Mouse (Mus musculus) hindbrain, postnatal 0 days (tissue): ENCODE measurements at regions not wholly inside any gene's neighbourhood (a gene's known extent, or its start where the extent isn't known, plus 50 kb on each side); places are given as distances from the start of the nearest gene placed in this dataset.

Experiments used
- ATAC-seq: fragments of 200-750 bp; cut with Nextera tagmentation; 2 replicates; pipeline ENCODE4 v1.8.0; 2017; ENCODE audit warnings: mild to moderate bottlenecking, moderate TSS enrichment, moderate library complexity
- DNase-seq: peaks from one replicate; pipeline ENCODE4 v3.0.0-alpha.2; 2015; ENCODE audit warnings: low spot score
- H3K27ac ChIP-seq: fragments of 300-500 bp; sonication (generic); 2 replicates; pipeline ENCODE4 v1.5.1; 2014; ENCODE audit warnings: mild to moderate bottlenecking
- H3K27me3 ChIP-seq: fragments of 300-500 bp; sonication (generic); 2 replicates; pipeline ENCODE4 v1.6.1; 2014; ENCODE audit warnings: low read length, mixed read lengths; ENCODE audit not compliant: insufficient read depth
- H3K36me3 ChIP-seq: fragments of 300-500 bp; sonication (generic); 2 replicates; pipeline ENCODE4 v1.6.1; 2014; ENCODE audit warnings: low read length, mixed read lengths; ENCODE audit not compliant: insufficient read depth
- H3K4me1 ChIP-seq: fragments of 300-500 bp; sonication (generic); 2 replicates; pipeline ENCODE4 v1.6.1; 2014; ENCODE audit warnings: antibody characterized with exemption, low read length, mixed read lengths; ENCODE audit not compliant: insufficient read depth
- H3K4me2 ChIP-seq: fragments of 300-500 bp; sonication (generic); 2 replicates; pipeline ENCODE4 v1.6.1; 2014; ENCODE audit warnings: low read depth, mild to moderate bottlenecking, low read length, moderate library complexity, mixed read lengths
- H3K4me3 ChIP-seq: fragments of 300-500 bp; sonication (generic); 2 replicates; pipeline ENCODE4 v1.5.1; 2014; ENCODE audit warnings: low read length
- H3K9ac ChIP-seq: fragments of 300-500 bp; sonication (generic); replicated peaks from 2 replicates; pipeline ENCODE4 v1.6.1; 2014; ENCODE audit warnings: mild to moderate bottlenecking, low read length, moderate library complexity, mixed read lengths
- H3K9me3 ChIP-seq: fragments of 300-500 bp; sonication (generic); 2 replicates; pipeline ENCODE4 v1.6.1; 2016; ENCODE audit warnings: low read length, mixed read lengths
- CTCF ChIP-seq: IDR thresholded peaks from 2 replicates; pipeline ENCODE4 v1.5.1; 2016; ENCODE audit warnings: antibody characterized with exemption, control low read depth, low read depth
- WGBS: fragments of 180-500 bp; shearing (Covaris S2); extraction: QIAGEN DNeasy Blood & Tissue Kit; methylation state at CpG from one replicate; pipeline ENCODE4 v1.1.7; 2014; 5-methylcytosine and 5-hydroxymethylcytosine counted together

- Histone ChIP-seq H3K4me2 (no peak overlapping the region), H3K4me1 (peaks cover under 1% of the 10 kb centered on the region; the same call in 1 of the 2 replicates), H3K27me3 (no peaks in the 10 kb centered on the region), H3K9me3 (no peaks in the 10 kb centered on the region), H3K4me3 (no peak overlapping the region), H3K9ac (no peak overlapping the region), H3K27ac (no peak overlapping the region), H3K36me3 (no peaks in the 10 kb centered on the region)
- 89% methylated on average over 3 of the region's 3 CpGs for WGBS
- no peak for DNase-seq
- TF ChIP-seq CTCF = no peak
- no peak for ATAC-seq
Measured at GRCm38 (mm10) chr11:19468803-19469202, 450.0 kb upstream of the Meis1 start.

GRCm38 (mm10) chr11:19470648-19471341 lies 452.0 kb upstream of the Meis1 start:
- no peak overlapping the region for H3K9ac ChIP-seq
- 88% methylated on average over 5 of the region's 5 CpGs for WGBS

GRCm38 (mm10) chr11:19475068-19475786 lies 448.9 kb upstream of the Spred2 start:
- 13% methylated on average over 18 of the region's 18 CpGs for WGBS
- DNase-seq (peak; percentile 50), ATAC-seq (peak; percentile 70)
- Histone ChIP-seq H3K9me3 (no peaks in the 10 kb centered on the region), H3K9ac (no peak overlapping the region), H3K27ac (no peak overlapping the region), H3K27me3 (no peaks in the 10 kb centered on the region), H3K4me3 (peak overlapping the region; percentile 25), H3K4me2 (peak overlapping the region; percentile 59), H3K36me3 (no peaks in the 10 kb centered on the region), H3K4me1 (no peaks in the 10 kb centered on the region)
- no peak for TF ChIP-seq CTCF

More at GRCm38 (mm10) chr11:19470648-19471341, 452.0 kb upstream of the Meis1 start:
- Histone ChIP-seq H3K4me1 (no peaks in the 10 kb centered on the region), H3K4me3 (no peak overlapping the region), H3K27ac (no peak overlapping the region), H3K36me3 (no peaks in the 10 kb centered on the region), H3K27me3 (no peaks in the 10 kb centered on the region), H3K4me2 (no peak overlapping the region), H3K9me3 (no peaks in the 10 kb centered on the region)
- no peak for DNase-seq
- TF ChIP-seq CTCF = no peak
- ATAC-seq = no peak

GRCm38 (mm10) chr11:19493089-19493756 lies 431.0 kb upstream of the Spred2 start:
- H3K27ac ChIP-seq = no peak overlapping the region
- H3K4me2 ChIP-seq = no peak overlapping the region
- no peak overlapping the region for H3K4me3 ChIP-seq
- H3K27me3 ChIP-seq = no peaks in the 10 kb centered on the region
- no peaks in the 10 kb centered on the region for H3K36me3 ChIP-seq
- DNase-seq (no peak), ATAC-seq (no peak)
- no peaks in the 10 kb centered on the region for H3K9me3 ChIP-seq
- H3K4me1 ChIP-seq = no peaks in the 10 kb centered on the region
- no peak overlapping the region for H3K9ac ChIP-seq
- 84% methylated on average over 2 of the region's 2 CpGs for WGBS
- no peak for TF ChIP-seq CTCF

GRCm38 (mm10) chr11:19521721-19522120 lies 402.5 kb upstream of the Spred2 start:
- ATAC-seq (no peak), DNase-seq (peak; percentile 53)
- Histone ChIP-seq H3K4me2 (no peak overlapping the region), H3K9me3 (no peaks in the 10 kb centered on the region), H3K36me3 (no peaks in the 10 kb centered on the region), H3K27me3 (no peaks in the 10 kb centered on the region), H3K4me3 (no peak overlapping the region), H3K27ac (no peak overlapping the region), H3K4me1 (no peaks in the 10 kb centered on the region; the same call in 1 of the 2 replicates), H3K9ac (no peak overlapping the region)
- WGBS = 56% methylated on average over 3 of the region's 3 CpGs
- no peak for TF ChIP-seq CTCF

GRCm38 (mm10) chr11:19523853-19524487 lies 400.2 kb upstream of the Spred2 start:
- H3K27ac ChIP-seq = peak overlapping the region; percentile 72
- TF ChIP-seq CTCF = no peak
- ATAC-seq (peak; percentile 98), DNase-seq (peak; percentile 77)
- no peak overlapping the region for H3K9ac ChIP-seq
- no peak overlapping the region for H3K4me3 ChIP-seq
- H3K4me2 ChIP-seq = no peak overlapping the region
- H3K27me3 ChIP-seq = no peaks in the 10 kb centered on the region
- H3K36me3 ChIP-seq = no peaks in the 10 kb centered on the region
- no peaks in the 10 kb centered on the region; the same call in 1 of the 2 replicates for H3K4me1 ChIP-seq
- no peaks in the 10 kb centered on the region for H3K9me3 ChIP-seq
- WGBS = 24% methylated on average over 6 of the region's 6 CpGs
